Mouse (Mus musculus): Measurements from ENCODE around the gene Fam166b. TPM values are rescaled to one million over a fixed set of nuclear protein-coding genes. Genes with fewer than 3 reads are reported as not detected.

Gene Fam166b
- polyA plus RNA-seq, 1 experiment from 2014 or later, result 0.87 TPM

DNA sequence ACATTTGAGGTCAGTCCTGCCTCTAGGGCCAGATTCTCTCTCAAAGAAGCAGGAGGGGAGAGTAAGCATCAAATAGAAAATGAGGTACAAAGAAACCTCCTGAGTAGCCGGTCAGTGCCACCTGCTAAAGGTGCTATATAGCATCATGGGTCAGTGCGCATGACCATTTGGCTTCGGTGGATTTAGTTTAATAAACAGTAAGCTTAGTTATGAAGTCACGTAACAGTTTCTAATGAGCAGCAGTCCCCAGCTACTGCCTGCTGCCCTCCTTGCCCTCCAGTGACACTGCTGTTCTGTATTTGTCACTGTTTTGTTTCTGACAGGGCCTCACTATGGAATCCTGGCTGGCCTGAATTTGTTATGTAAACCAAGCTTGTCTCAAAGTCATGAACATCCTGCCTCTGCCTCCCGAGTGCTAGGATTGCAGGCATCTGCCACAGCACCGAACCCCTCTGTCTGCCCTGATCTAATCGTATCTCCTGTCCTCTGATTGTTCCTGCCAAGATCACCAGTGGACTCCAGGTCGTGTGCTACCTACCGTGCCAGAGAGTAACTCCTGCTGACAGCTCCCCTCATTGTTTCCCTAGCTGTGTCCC, 39.0 kb downstream of the Fam166b start:
- Histone ChIP-seq H3K27me3 (ENCODE audit: control insufficient read depth, insufficient read depth, low read depth, low read length) (no peaks in the 10 kb centered on the region), H3K9me3 (ENCODE audit: control insufficient read depth, low read length) (no peaks in the 10 kb centered on the region), H3K27ac (ENCODE audit: low read length) (peak overlapping the region; percentile 47; the same call in 1 of the 2 replicates), H3K4me3 (ENCODE audit: low read length) (no peak overlapping the region), H3K4me1 (replicated peaks; ENCODE audit: control insufficient read depth, insufficient read depth, low read length) (peaks cover 28% of the 10 kb centered on the region), H3K36me3 (ENCODE audit: control insufficient read depth, insufficient read depth, low read length) (no peaks in the 10 kb centered on the region), H3K4me2 (ENCODE audit: low read depth, low read length) (no peak overlapping the region), H3K9ac (ENCODE audit: low read length) (0 out of 2 replicates have a peak overlapping the region, but pooled peaks have one; percentile 4)
- 51% methylated on average over 9 of the region's 9 CpGs for WGBS
- ATAC-seq (ENCODE audit: low read depth), result no peak

DNA sequence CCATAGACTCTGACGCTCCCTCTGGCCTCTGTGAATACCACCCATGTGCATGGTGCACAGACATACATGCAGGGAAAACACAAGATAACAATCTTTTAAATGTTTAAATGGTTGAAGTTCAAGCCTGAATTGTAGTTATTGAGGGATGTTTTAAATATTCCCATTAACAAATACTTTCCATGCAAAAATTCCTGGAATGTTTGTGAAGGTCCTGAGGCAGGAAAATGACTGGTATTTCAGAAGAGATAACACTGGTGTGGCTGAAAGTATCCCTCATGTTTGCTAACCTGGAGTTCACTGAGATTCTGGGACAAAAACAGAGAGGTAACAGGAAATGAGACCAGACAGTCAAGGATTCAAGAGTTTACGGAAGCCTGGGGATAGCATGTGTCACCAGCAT, 39.5 kb downstream of the Fam166b start:
- Histone ChIP-seq H3K36me3 (ENCODE audit: control insufficient read depth, insufficient read depth, low read length) (no peaks in the 10 kb centered on the region), H3K27me3 (ENCODE audit: control insufficient read depth, insufficient read depth, low read depth, low read length) (no peaks in the 10 kb centered on the region), H3K4me2 (ENCODE audit: low read depth, low read length) (no peak overlapping the region), H3K27ac (ENCODE audit: low read length) (peak overlapping the region; percentile 56), H3K4me1 (replicated peaks; ENCODE audit: control insufficient read depth, insufficient read depth, low read length) (peaks cover 24% of the 10 kb centered on the region), H3K4me3 (ENCODE audit: low read length) (no peak overlapping the region), H3K9ac (ENCODE audit: low read length) (no peak overlapping the region), H3K9me3 (ENCODE audit: control insufficient read depth, low read length) (no peaks in the 10 kb centered on the region)
- 51% methylated on average over 2 of the region's 2 CpGs for WGBS
- ATAC-seq (ENCODE audit: low read depth), result no peak

DNA sequence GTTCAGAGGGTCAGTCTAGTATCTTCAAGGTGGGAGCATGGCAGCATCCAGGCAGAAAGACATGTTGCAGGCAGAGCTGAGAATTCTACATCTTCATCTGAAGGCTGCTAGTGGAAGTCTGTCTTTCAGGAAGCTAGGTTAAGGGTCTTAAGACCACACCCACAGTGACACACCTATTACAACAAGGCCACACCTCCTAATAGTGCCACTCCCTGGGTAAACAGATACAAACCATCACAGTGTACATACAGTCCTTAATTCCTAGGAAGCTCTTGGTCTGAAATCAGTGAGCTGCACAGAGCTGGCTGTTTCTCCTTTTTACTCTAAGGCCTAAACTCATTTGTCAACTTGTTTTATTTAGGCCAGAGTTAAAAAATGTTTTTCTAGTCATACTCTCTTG, 42.0 kb downstream of the Fam166b start:
- Histone ChIP-seq H3K9ac (ENCODE audit: low read length) (no peak overlapping the region), H3K27ac (ENCODE audit: low read length) (no peak overlapping the region), H3K4me2 (ENCODE audit: low read depth, low read length) (no peak overlapping the region), H3K9me3 (ENCODE audit: control insufficient read depth, low read length) (no peaks in the 10 kb centered on the region), H3K4me3 (ENCODE audit: low read length) (no peak overlapping the region), H3K27me3 (ENCODE audit: control insufficient read depth, insufficient read depth, low read depth, low read length) (no peaks in the 10 kb centered on the region), H3K36me3 (ENCODE audit: control insufficient read depth, insufficient read depth, low read length) (no peaks in the 10 kb centered on the region), H3K4me1 (replicated peaks; ENCODE audit: control insufficient read depth, insufficient read depth, low read length) (peaks cover 23% of the 10 kb centered on the region)
- ATAC-seq (ENCODE audit: low read depth), result no peak

DNA sequence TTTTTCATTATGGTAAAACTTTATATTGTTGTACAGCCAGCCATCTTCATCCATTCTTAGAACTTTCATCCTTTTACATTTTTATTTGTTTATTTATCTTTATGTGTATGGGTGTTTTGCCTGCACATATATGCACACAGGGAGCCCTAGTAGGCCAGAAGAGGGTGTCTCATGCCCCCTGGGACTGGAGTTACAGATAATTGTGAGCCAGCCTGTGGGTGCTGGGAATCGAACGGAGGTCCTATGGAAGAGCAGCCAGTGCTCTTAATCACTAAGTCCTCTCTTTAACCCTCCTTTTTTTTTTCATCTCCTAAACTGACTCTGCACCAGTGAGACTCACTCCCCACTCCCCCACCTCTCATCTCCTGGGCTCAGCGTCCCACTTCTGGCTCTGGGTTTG, 44.4 kb downstream of the Fam166b start:
- H3K4me1 ChIP-seq (replicated peaks; ENCODE audit: control insufficient read depth, insufficient read depth, low read length), result peaks cover 8% of the 10 kb centered on the region
- H3K4me2 ChIP-seq (ENCODE audit: low read depth, low read length), result no peak overlapping the region
- no peak overlapping the region for H3K27ac ChIP-seq (ENCODE audit: low read length)
- no peak overlapping the region for H3K4me3 ChIP-seq (ENCODE audit: low read length)
- H3K9ac ChIP-seq (ENCODE audit: low read length), result no peak overlapping the region
- WGBS, result 82% methylated on average over 3 of the region's 3 CpGs
- H3K36me3 ChIP-seq (ENCODE audit: control insufficient read depth, insufficient read depth, low read length), result no peaks in the 10 kb centered on the region
- no peaks in the 10 kb centered on the region for H3K27me3 ChIP-seq (ENCODE audit: control insufficient read depth, insufficient read depth, low read depth, low read length)
- no peak for ATAC-seq (ENCODE audit: low read depth)
- no peaks in the 10 kb centered on the region for H3K9me3 ChIP-seq (ENCODE audit: control insufficient read depth, low read length)

DNA sequence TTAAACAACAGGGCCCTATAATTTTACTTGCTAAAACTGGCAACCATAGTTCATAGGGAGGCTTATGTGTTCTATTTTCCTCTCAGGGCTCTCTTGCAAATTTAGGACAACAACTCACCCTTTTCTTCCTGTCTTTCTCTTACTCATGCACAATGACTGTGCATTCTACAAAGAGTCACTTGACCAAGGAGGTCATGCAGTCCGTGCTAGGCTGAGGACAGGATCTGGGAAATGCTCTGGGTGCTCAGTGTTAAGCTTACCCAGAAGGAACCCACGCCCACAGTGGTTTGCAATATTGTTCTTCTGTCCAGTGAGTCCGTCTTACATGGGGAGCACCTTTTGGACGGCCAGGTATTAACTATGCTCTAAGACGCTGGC, 44.9 kb downstream of the Fam166b start:
- H3K27ac ChIP-seq (ENCODE audit: low read length), result no peak overlapping the region
- H3K27me3 ChIP-seq (ENCODE audit: control insufficient read depth, insufficient read depth, low read depth, low read length), result no peaks in the 10 kb centered on the region
- H3K36me3 ChIP-seq (ENCODE audit: control insufficient read depth, insufficient read depth, low read length), result no peaks in the 10 kb centered on the region
- no peaks in the 10 kb centered on the region for H3K9me3 ChIP-seq (ENCODE audit: control insufficient read depth, low read length)
- no peak overlapping the region for H3K4me3 ChIP-seq (ENCODE audit: low read length)
- 80% methylated on average over 5 of the region's 5 CpGs for WGBS
- no peak overlapping the region for H3K4me2 ChIP-seq (ENCODE audit: low read depth, low read length)
- ATAC-seq (ENCODE audit: low read depth), result no peak
- no peak overlapping the region for H3K9ac ChIP-seq (ENCODE audit: low read length)
- peaks cover 6% of the 10 kb centered on the region for H3K4me1 ChIP-seq (replicated peaks; ENCODE audit: control insufficient read depth, insufficient read depth, low read length)

DNA sequence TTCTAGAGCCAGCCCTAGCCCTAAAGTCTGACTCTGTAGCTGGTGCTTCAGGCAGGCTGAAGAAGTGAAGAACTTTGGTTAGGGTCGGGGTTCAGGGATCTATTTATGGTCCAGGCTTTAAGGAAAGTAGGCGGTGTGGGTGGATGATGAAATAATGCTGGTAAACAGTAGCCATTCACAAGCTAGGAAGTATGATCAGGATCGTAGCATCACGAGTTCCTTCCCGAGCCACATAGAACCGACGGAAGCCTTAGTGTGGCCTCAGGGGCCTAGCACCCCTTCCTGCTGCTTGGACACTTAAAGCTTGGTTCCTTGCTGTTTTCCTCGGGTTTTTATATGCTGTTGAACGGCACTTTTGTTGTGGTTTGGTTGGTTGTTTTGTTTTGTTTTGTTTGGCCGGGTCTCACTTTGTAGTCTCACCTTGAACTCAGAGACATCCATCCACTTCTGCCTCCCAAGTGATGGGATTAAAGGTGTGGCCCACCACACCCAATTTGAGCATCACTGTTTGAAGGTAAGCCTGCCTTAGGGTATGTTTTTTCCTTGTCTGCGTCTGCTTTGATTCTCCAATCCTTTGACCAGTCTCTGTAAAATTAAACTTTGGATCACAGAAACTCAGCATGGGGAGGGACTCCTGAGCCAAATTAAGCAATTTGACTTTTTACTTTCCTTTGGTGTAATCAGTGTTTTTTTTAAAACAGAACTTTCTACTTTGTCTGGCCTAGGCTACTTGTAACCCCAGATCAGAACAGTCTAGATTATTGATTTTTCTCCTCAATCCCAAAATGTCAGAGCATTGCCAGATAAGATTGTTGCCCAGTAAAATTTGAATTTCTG, 45.5 kb downstream of the Fam166b start:
- no peaks in the 10 kb centered on the region for H3K27me3 ChIP-seq (ENCODE audit: control insufficient read depth, insufficient read depth, low read depth, low read length)
- WGBS, result 64% methylated on average over 11 of the region's 11 CpGs
- peak overlapping the region; percentile 68 for H3K4me2 ChIP-seq (ENCODE audit: low read depth, low read length)
- no peak overlapping the region for H3K27ac ChIP-seq (ENCODE audit: low read length)
- peak overlapping the region; percentile 4; the same call in 1 of the 2 replicates for H3K9ac ChIP-seq (ENCODE audit: low read length)
- H3K9me3 ChIP-seq (ENCODE audit: control insufficient read depth, low read length), result no peaks in the 10 kb centered on the region
- peaks cover 6% of the 10 kb centered on the region for H3K4me1 ChIP-seq (replicated peaks; ENCODE audit: control insufficient read depth, insufficient read depth, low read length)
- H3K4me3 ChIP-seq (ENCODE audit: low read length), result peak overlapping the region; percentile 22
- no peaks in the 10 kb centered on the region for H3K36me3 ChIP-seq (ENCODE audit: control insufficient read depth, insufficient read depth, low read length)
- ATAC-seq (ENCODE audit: low read depth), result no peak

DNA sequence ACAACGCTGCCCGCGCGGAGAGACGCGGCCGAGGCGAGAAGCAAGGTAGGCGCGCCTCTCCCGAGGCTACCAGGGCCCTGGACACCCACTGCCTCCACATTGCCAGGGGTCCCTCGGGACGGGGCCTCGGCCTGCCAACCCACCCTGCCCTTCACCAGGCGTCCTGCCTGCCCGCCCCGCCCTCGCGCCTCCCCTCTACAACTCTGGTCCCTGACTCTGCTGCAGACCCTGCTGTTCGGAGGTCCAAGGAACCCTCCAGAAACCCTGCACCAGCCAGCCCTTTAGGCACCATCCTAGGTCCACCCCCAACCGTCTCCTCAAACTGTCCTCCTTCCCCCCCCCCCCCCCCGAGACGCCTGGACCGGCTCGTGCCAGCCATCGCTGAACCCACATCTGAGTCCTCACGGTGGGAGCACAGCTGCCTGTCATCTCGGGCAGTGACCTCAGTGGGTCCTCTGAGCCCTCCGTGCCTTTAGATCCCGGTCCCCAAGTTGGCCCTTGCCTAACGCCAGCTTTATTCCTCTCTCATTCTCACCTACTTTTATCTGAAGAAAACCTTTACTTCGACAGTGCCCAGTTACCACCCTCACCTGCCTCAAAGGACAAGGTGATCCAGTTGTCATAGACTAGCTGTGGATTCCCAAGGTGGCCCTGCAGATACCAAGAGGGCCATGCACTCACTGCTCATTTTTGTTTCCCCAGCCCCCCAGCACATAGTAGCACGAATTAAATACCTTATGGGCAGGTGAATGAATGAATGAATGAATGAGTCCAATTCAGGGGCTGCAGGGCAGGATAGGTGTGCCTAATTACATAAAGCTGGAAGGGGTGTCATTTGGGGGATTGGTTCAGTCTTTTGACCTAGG, 46.5 kb downstream of the Fam166b start:
- H3K36me3 ChIP-seq (ENCODE audit: control insufficient read depth, insufficient read depth, low read length), result no peaks in the 10 kb centered on the region
- H3K27ac ChIP-seq (ENCODE audit: low read length), result peak overlapping the region; percentile 53
- peak overlapping the region; percentile 89 for H3K9ac ChIP-seq (ENCODE audit: low read length)
- peak overlapping the region; percentile 78 for H3K4me3 ChIP-seq (ENCODE audit: low read length)
- H3K27me3 ChIP-seq (ENCODE audit: control insufficient read depth, insufficient read depth, low read depth, low read length), result no peaks in the 10 kb centered on the region
- WGBS, result 5% methylated on average over 28 of the region's 33 CpGs
- H3K9me3 ChIP-seq (ENCODE audit: control insufficient read depth, low read length), result no peaks in the 10 kb centered on the region
- ATAC-seq (ENCODE audit: low read depth), result peak; percentile 76
- H3K4me1 ChIP-seq (replicated peaks; ENCODE audit: control insufficient read depth, insufficient read depth, low read length), result peaks cover 6% of the 10 kb centered on the region
- peak overlapping the region; percentile 68 for H3K4me2 ChIP-seq (ENCODE audit: low read depth, low read length)

DNA sequence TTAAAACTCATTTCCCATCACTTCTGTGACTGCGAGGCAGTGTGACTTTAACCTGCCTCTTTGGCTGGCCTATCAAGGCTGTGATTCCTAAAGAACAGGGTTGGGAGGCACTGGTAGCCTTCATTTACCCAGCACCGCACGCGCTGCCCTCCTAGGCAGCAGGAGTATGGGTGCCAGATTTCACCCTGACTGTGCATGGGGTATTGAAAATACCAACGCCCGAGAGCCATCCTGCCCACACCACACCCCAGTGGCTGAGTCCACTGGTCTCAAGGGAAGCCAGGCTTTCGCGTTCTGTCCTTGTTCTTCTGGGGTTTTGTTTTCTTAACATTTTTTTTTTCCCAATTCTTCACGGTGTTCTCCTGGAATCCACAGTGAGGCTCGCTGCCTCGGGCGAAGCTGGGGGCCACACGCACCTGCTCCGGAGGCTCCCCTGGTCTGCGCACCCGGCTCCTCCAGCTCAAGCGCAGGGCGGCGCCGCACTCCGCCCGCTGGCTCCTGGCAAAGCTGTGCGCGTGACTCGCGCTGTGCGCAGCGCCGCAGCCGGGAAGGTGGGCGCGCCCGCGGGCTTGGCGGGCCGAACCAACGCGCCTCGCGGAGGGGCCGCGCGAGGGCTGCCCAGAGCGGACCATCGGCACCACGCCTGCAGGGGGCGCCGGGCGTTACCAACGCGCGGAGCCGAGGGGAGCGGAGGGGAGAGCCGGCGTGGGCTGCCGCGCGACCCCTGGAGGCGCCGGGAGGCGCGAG, 47.4 kb downstream of the Fam166b start, which contains the start of gene Rusc2:
Rusc2 (plus strand) TSS at position 572 of the 747 bp plus-strand sequence.
- peaks cover 6% of the 10 kb centered on the region for H3K4me1 ChIP-seq (replicated peaks; ENCODE audit: control insufficient read depth, insufficient read depth, low read length)
- no peaks in the 10 kb centered on the region for H3K36me3 ChIP-seq (ENCODE audit: control insufficient read depth, insufficient read depth, low read length)
- under 1% methylated on average over 63 of the region's 63 CpGs for WGBS
- peak within 1 kb of the TSS; percentile 78 for H3K4me3 ChIP-seq (ENCODE audit: low read length)
- H3K9ac ChIP-seq (ENCODE audit: low read length), result peak within 1 kb of the TSS; percentile 89
- peak within 1 kb of the TSS; percentile 53 for H3K27ac ChIP-seq (ENCODE audit: low read length)
- ATAC-seq (ENCODE audit: low read depth), result peak; percentile 96
- H3K27me3 ChIP-seq (ENCODE audit: control insufficient read depth, insufficient read depth, low read depth, low read length), result no peaks in the 10 kb centered on the region
- H3K9me3 ChIP-seq (ENCODE audit: control insufficient read depth, low read length), result no peaks in the 10 kb centered on the region
- peak within 1 kb of the TSS; percentile 68 for H3K4me2 ChIP-seq (ENCODE audit: low read depth, low read length)

Measured in lung, embryonic 16.5 days (tissue).